Mouse (Mus musculus) heart, adult 18-20 months (tissue): ENCODE measurements around the gene Pgd. TPM values are rescaled to one million over a fixed set of nuclear protein-coding genes. Genes with fewer than 3 reads are reported as not detected.
A peak's percentile ranks its signal among the peaks of the same experiment; 100 is the strongest.
"Not testable (repeated sequence)": the region's sequence is repeated elsewhere in the genome, so short reads cannot be mapped to it uniquely, and the experiment has no call there.

ENCODE experiments used
- DNase-seq, 2 experiments: peaks; one replicate each; pipeline ENCODE4 v3.0.0; 2021 to 2022; ENCODE audit warnings: mixed read lengths in 1 of 2
- total RNA-seq, 2 experiments: library from RNA; stranded (reverse); gene quantifications; 2 replicates each; pipeline ENCODE4 v1.2.3; 2021

Gene Pgd
- total RNA-seq, 2 experiments from 2014 or later: 39.8 to 52.0 TPM

DNA sequence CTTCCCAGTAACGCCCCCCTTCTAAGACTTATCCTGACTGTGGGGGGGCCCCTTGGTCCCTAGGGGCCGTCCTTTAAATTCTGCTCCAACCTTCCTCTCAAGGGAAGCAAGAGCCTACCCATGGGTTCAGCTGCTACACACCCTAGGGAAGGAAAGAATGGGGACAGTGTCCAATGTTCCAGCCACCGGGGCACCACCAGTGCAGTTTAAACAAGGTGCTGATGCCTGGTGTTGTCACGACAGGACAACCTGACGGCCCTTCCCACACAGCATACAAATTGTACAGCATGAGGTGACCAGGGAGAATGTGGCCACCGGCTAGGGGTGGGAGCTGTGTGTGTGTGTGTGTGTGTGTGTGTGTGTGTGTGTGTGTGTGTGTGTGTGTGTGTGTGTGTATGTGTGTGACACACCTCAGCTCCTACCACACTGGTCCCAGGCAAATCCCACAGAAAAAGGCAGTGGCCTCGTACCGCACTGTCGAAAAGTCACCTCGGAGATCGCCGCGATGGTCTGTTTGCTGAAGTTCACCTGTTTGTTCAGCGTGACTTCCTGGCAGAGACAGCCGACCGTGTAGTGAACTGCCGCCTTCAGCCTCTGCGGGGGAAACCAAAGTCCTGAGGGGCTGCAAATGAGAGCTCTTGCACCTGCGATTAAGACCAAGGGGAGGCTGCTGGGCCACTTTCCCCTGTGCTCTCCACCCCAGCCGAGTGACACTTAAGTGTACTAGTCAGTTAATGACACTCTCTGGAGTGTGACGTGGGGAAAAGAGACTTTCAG lies 34.6 kb downstream of the Pgd start:
- DNase-seq: no peak

GRCm38 (mm10) chr4:149131021-149131752 lies 35.4 kb downstream of the Pgd start:
- DNase-seq: no peak

- DNase-seq: no peak
These were observed 38.1 kb downstream of the Pgd start for GRCm38 (mm10) chr4:149128467-149128866.

- DNase-seq: no peak
These were observed 39.9 kb downstream of the Pgd start, which contains the start of gene Cort for GRCm38 (mm10) chr4:149126663-149127062. Gene Cort (minus strand): TSS chr4:149126763.

- no peak for DNase-seq
These were observed 40.5 kb downstream of the Pgd start for GRCm38 (mm10) chr4:149126115-149126509.

- no peak for DNase-seq
These were observed 41.0 kb downstream of the Pgd start for GRCm38 (mm10) chr4:149125341-149126114.

- DNase-seq: no peak
These were observed 43.1 kb downstream of the Pgd start for GRCm38 (mm10) chr4:149123432-149123831.

- DNase-seq: not testable (repeated sequence)
These were observed 46.5 kb downstream of the Pgd start for GRCm38 (mm10) chr4:149119978-149120562.

- peak; percentile 95 to 99 for DNase-seq
These were observed 62.6 kb downstream of the Pgd start, which contains the start of gene Dffa for GRCm38 (mm10) chr4:149103875-149104561. Gene Dffa (plus strand): TSS chr4:149104146.

- no peak for DNase-seq
These were observed 65.1 kb downstream of the Pgd start for GRCm38 (mm10) chr4:149101456-149101855.

DNA sequence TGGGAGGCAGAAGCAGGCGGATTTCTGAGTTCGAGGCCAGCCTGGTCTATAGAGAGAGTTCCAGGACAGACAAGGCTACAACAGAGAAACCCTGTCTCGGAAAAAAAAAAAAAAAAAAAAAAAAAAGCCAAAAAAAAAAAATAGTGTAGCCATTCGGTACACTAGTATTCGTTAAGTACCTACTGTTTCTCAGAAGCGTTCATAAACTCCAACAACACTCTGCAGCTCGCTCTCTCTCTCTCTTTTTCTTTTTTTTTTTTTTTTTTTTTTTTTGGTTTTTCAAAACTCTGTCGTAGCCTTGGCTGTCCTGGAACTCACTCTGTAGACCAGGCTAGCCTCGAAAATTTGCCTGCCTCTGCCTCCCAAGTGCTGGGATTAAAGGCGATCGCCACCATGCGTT lies 66.1 kb downstream of the Pgd start:
- not testable (repeated sequence) for DNase-seq

Other genes with a start within 250 kb of the Pgd start
- 10 to 100 TPM; 21.2 to 22.6 TPM for gene Pex14, start 66.9 kb downstream of the Pgd start, total RNA-seq
- 10 to 100 TPM; 37.8 to 45.1 TPM for gene Dffa, start 62.6 kb downstream of the Pgd start, total RNA-seq
- not detected for gene Cort, start 40.0 kb downstream of the Pgd start, total RNA-seq
- 1 to 10 TPM; 7.2 to 8.6 TPM for gene Cenps, start 29.1 kb downstream of the Pgd start, total RNA-seq
- 100 to 1,000 TPM; 154 to 180 TPM for gene Kif1b, start 140.9 kb upstream of the Pgd start, total RNA-seq